Mouse (Mus musculus): ENCODE data around the gene Pip4p1. TPM values are rescaled to one million over a fixed set of nuclear protein-coding genes. Genes with fewer than 3 reads are reported as not detected.

Gene Pip4p1
- total RNA-seq, 2 experiments from 2014 or later, result 16.1 to 16.7 TPM

DNA sequence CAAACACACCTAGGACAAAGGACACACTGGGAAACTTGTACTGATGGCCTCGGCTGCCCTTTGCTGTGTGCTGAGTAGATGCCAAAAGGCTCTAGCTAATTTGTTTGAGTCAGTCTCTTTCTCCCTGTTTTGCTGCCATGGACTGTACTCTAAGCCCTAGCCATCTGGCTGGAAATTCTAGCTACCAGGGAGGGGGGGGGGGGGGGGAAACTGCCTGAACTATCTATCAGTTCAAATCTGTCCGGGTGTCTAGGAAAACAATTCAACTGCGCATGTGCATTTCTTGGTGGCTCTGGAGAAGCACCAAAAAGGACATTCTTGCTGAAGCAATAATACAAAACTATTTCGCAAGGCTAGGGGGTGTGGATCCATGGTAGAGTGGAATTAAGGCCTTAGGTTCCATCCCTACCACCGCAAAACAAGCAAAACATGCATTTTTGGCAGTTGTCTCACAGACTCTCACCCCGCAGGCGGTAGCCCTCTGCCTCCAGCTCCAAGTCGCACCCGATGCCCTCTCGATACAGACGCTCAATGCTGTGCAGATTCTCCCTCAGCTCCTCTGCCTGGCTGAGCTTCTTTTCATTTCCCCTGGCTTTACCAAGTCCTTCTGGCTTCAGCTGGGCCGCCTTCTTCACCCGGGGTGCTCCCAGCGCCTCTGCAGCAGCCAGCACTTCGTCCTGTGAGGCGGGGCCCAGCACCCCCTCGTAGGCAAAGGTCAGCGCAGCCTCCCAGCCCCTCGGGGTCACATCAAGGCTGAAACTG lies 34.5 kb downstream of the Pip4p1 start:
- peak; percentile 90 for DNase-seq (ENCODE audit: low spot score)

DNA sequence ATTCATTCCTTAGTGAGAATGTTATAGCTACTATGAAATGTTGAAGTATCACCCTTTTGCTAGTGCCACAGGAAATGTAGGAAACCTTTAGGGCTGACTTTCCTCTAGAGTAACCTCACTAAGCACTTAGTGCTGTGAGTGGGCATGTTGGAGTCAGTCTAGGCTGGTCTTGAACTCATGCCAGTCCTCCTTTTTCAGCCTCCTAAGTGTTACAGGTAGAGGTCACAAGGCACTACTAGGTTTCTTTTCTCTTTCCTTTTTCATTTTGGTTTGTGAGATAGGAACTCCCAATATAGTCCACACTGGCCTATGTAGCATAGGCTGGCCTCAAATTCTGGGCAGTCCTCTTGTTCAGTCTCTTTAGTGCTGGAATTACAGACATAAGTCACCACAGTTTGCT lies 35.2 kb downstream of the Pip4p1 start:
- DNase-seq (ENCODE audit: low spot score), result no peak

DNA sequence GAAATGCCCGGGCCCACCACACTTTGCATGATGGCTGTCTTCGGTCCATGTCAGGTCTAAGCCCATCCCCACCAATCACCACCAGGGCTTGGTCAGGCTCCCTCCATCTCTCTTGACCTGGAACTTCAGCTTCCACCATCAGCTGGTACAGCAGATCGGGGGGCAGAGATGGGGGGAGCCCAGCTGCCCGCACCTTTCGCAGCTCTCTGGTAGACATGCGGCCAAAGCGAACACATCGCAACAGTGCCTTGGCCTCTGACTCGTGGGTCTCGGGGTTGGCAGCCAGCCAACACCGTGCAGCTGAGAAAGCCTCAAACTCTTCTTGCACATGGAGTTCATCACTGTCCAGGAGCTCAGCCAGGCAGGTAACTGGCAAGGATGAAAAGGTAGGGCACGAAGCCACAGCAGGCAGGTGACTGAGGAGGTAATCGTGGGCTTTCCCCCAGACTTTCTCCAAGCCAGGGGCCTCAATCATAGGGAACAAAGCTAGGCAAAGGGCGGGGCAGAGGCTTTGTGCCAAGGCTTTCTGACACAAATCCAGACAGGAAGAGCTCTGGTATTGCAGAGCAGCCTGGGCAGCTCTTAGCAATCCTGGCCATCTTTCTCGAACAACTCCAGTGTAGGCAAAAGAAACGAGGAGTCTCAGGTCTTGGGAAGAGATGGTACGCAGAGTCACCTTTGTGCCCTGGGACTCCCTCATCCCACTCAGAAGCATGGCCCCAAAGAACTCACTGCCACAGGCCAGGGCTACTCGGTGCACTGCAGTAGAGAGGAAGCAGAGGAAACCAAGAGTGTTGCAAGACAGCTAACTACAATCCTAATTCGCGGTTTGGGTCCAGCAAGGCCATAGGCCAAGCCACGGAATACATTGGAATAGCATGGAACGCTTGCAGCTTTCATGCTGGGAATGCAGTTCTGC lies 37.9 kb downstream of the Pip4p1 start:
- DNase-seq (ENCODE audit: low spot score), result peak; percentile 45

DNA sequence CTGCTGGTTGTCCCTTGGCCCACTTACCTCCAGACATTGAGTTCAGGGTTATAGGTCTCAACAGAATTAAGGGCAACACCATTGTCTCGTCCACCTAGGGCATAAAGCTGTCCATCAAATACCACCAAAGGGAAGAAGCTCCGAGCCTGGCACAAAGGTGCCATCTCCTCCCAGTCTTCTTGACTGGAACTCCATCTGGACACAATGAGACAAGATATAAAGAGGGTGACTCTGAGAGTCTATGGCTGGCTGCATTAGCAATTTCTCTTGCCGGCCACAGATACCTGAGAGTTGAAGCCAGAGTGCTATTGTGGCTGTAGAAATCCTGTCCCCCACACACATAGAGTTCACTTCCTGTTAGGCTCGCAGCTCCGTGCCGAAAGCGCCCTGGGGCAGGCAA lies 38.6 kb downstream of the Pip4p1 start:
- no peak for DNase-seq (ENCODE audit: low spot score)

DNA sequence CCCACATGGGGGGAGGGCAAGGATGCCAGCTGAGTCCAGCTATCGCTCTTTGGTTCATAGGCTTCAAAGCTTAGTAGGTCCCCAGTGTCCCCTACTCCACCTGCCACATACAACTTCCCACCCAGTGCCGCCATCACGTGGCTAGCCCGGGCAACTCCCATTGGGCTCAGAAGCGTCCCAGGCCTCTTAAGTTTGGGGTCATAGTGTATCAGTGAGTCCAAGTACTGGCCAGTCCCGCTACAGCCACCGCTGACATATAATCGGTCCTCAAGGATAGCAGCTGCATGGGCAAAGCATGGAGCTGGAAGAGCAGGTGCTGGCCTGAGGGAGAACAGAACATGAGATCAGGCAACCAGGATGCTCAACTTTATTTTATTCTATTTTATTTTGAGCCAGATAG lies 39.0 kb downstream of the Pip4p1 start:
- no peak for DNase-seq (ENCODE audit: low spot score)

DNA sequence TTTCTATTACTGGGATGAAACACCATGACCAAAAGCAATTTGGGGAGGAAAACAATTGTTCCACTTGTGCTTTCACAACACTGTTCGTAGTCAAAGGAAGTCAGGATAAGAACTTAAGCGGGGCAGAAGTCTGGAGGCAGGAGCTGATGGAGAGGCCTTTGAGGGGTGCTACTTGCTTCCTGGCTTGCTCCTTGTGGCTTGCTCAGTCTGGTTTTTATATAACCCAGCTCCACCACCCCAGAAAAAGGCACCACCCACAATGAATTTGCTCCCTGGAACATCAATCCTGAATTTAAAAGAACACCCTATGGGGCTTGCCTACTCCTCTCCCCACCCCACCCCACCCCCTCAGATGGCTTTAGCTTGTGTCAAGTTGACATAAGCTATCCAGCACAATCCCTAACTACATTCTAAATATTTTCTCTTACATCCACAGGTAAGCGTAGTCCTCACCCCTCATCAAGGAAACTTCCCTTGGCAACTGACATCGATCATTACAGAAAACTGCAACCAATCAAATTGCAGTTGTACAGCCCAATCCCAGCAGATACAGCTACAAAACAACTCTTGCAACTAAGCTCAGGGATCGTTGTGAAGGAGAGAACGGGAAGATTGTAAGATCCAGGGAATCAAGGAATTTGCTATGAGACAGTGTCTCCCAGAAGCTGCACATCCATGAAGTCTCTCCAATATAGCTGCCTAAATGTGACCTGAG lies 54.3 kb downstream of the Pip4p1 start:
- no peak for DNase-seq (ENCODE audit: low spot score)

Other genes with a start within 250 kb of the Pip4p1 start
- gene Olfr747, start 237.7 kb downstream of the Pip4p1 start, total RNA-seq (2021), result not detected
- gene Olfr748, start 223.5 kb downstream of the Pip4p1 start, total RNA-seq (2021), result not detected
- gene Olfr749, start 185.8 kb downstream of the Pip4p1 start, total RNA-seq (2021), result not detected
- 1 to 10 TPM; 5.1 to 6.5 TPM for gene Ttc5, start 145.3 kb downstream of the Pip4p1 start, total RNA-seq (2021)
- under 1 TPM in 1 of 2 experiments, not detected in 1; 0.40 TPM for gene Ccnb1ip1, start 123.1 kb downstream of the Pip4p1 start, total RNA-seq (2021)
- gene Parp2, start 123.0 kb downstream of the Pip4p1 start, total RNA-seq (2021), result 1 to 10 TPM; 8.6 to 9.5 TPM
- gene Tep1, start 60.3 kb downstream of the Pip4p1 start, total RNA-seq (2021), result 1 to 10 TPM; 6.5 to 9.0 TPM
- gene Klhl33, start 33.3 kb downstream of the Pip4p1 start, total RNA-seq (2021), result 100 to 1,000 TPM in 1 of 2 experiments, 10 to 100 TPM in 1; 56.5 to 114 TPM
- 10 to 100 TPM; 45.9 to 47.5 TPM for gene Osgep, start 6.0 kb downstream of the Pip4p1 start, total RNA-seq (2021)
- gene Apex1, start 5.9 kb downstream of the Pip4p1 start, total RNA-seq (2021), result 10 to 100 TPM; 29.1 to 29.2 TPM
- 1 to 10 TPM; 3.3 to 4.5 TPM for gene Pnp, start 226 bp upstream of the Pip4p1 start, total RNA-seq (2021)
- 1 to 10 TPM; 2.2 to 6.2 TPM for gene Gm49342, start 13.7 kb upstream of the Pip4p1 start, total RNA-seq (2021)
- under 1 TPM in 1 of 2 experiments, not detected in 1; 0.24 TPM for gene Pnp2, start 25.1 kb upstream of the Pip4p1 start, total RNA-seq (2021)
- gene Rnase10, start 76.9 kb upstream of the Pip4p1 start, total RNA-seq (2021), result not detected
- gene Rnase9, start 111.0 kb upstream of the Pip4p1 start, total RNA-seq (2021), result not detected
- not detected for gene Rnase11, start 119.3 kb upstream of the Pip4p1 start, total RNA-seq (2021)
- gene Rnase12, start 126.8 kb upstream of the Pip4p1 start, total RNA-seq (2021), result not detected
- gene Olfr750, start 143.6 kb upstream of the Pip4p1 start, total RNA-seq (2021), result not detected
- 10 to 100 TPM; 25.0 to 30.1 TPM for gene Rnase4, start 160.2 kb upstream of the Pip4p1 start, total RNA-seq (2021)
- 1 to 10 TPM; 3.0 to 4.1 TPM for gene Ang, start 160.3 kb upstream of the Pip4p1 start, total RNA-seq (2021)
- gene Eddm3b, start 183.6 kb upstream of the Pip4p1 start, total RNA-seq (2021), result not detected
- under 1 TPM in 1 of 2 experiments, not detected in 1; 0.21 TPM for gene Rnase6, start 193.1 kb upstream of the Pip4p1 start, total RNA-seq (2021)
- under 1 TPM in 1 of 2 experiments, not detected in 1; 0.39 TPM for gene Rnase1, start 215.9 kb upstream of the Pip4p1 start, total RNA-seq (2021)
- not detected for gene Rnase2b, start 231.4 kb upstream of the Pip4p1 start, total RNA-seq (2021)

All from gastrocnemius, adult 18-20 months (tissue).